Mouse (Mus musculus): ENCODE results near the gene Trim61. TPM values are rescaled to one million over a fixed set of nuclear protein-coding genes. Genes with fewer than 3 reads are reported as not detected.

The Trim61 gene
- polyA plus RNA-seq, 1 experiment: not detected

DNA sequence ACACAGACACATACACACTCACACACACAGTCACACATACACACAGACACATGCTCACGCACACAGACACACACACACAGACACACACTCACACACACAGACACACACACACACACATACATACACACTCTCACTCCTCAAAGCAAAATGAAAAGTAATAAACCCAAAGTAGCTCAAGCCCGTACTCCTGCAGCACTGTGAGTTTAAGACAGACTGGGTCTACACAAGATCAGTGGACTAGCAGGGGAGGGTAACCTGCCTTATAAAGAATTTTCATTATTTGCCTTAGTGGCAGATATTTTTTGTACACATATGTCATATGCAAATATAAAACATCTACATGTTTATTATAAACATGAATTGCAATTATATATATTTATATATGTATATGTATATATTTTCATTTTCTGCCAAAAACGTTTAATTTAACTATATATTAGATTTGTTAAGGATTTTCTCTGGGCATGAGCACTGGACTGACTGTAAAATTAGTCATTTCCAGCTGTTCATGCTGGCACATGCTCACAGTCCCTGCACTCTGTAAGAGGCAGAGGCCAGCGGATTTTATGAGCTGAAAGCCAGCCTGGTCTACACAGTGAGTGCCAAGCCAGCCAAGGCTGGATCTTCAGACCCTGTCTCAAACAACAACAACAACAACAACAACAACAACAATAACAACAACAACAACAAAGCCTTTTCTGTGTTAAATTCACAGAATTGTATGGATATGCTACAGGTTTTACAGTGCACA, 12.6 kb upstream of the Trim61 start:
- TF ChIP-seq GATA1 (IDR thresholded peaks at IDR 0.05; ENCODE audit: low read length): no peak

DNA sequence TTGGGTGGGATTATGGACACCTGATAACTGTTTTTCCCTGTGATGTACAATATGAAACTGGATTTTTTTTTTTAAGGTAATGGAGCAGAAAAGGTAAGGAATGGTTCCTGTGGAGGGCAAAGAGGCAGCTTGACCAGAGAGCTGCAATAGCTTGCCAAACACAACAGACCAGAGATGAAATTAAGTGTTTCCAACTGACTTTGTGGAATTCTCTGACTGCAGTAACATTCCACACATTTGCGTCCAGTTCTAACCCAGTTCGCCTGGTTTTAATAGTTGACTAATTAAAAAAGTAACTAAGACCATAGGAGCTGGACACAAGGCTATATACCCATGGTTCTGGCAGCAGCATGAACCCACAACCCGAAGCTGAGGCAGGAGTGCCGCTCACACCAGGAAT, 11.5 kb upstream of the Trim61 start:
- no peak for TF ChIP-seq GATA1 (IDR thresholded peaks at IDR 0.05; ENCODE audit: low read length)

DNA sequence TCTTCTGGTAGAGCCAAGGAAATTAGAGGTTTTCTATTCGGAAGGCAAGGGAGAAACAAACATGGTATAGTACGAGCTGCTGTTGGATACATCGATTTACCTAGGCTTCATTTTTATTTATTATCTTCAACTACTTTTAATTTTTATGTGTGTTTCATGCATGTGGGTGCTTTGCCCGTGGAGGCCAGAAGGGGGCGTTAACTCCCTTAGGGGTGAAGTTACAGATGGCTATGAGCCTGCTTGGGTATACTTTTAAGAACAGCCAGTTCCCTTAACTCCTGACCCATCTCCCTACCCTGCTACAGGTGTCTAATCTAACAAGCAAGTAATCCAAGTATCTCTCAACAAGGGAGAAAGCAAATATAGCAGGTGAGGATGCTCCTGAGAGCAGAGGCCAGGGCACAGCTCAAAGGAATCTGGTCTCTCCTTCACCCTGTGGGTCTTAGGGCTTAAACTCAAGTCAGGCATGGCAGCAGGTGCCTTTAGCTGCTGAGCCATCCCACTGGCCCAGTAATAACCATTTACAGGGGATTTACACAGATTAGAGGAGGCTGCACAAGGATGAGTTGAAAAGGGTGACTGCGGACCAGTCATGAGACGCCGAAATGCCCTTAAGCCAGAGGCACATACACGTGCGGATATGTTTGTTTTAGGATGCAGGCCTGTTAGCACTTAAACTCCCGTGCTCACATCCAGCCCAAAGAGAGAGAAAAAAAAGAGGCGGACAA, 10.8 kb upstream of the Trim61 start:
- TF ChIP-seq GATA1 (IDR thresholded peaks at IDR 0.05; ENCODE audit: low read length): no peak

DNA sequence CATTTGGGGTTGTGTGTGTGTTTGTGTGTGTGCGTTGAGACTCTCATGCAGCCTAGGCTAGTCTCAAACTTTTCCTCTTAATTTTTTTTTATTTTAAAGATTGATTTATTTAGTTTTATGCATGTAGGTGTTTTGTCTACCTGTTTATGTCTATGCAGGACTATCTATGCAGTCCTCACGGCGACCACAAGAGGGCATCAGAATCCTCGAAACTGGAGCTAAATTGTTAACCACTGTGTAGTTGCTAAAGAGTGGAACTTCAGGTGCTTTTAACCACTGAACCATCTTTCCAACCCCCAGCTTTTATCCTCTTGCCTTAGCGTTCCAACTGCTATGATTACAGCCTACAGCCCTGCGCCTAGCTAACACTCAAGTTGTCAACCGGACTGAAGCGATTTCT, 4.2 kb upstream of the Trim61 start:
- TF ChIP-seq GATA1 (IDR thresholded peaks at IDR 0.05; ENCODE audit: low read length): no peak

DNA sequence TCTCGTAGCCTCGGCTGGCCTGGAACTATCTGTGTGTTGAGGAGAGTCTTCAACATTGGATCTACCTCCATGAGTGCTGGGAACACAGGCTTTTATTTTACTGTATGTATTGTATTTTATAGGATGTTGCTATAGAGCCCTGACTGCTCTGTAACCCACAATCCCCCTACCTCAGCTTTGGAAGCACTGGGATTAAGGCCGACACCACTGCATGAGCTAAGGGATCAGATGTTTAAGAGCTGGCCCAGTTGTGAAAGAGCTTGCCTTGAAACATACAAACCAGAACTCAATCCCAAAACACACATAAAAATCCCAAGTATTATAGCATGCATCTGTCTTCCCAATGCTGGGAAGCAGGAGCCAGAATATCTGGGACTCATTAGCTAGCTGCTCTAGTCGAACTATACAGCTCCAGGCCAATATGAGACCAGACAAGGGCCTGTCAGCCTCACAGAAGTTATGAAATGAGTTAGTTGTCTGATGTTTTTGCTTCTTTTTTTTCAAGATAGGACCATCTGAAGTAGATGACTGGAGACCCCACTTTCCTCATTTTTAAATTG, 19.4 kb downstream of the Trim61 start:
- TF ChIP-seq GATA1 (IDR thresholded peaks at IDR 0.05; ENCODE audit: low read length): no peak

DNA sequence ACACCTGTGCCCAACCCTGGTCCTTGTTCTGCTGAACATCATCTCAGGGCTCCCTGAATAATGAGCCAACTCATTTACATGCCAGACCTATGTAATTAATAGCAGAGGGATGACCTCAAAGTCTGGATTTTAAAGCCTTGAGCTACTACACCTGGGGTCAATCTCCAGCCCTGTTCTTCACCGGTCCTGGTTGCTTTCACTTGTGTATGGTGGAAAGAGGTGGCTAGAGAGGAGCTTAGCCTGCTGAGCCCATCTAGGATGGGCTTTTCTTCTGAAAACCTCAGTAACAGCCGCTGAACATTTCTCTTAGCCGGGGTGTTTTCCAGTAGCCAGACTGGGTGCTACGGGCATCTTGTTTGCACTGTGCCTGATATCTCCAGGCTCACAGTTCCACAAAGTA, 30.6 kb downstream of the Trim61 start, which contains the start of gene Trim75:
Trim75 (minus strand) TSS at position 101 of the 400 bp plus-strand sequence.
- no peak for TF ChIP-seq GATA1 (IDR thresholded peaks at IDR 0.05; ENCODE audit: low read length)

DNA sequence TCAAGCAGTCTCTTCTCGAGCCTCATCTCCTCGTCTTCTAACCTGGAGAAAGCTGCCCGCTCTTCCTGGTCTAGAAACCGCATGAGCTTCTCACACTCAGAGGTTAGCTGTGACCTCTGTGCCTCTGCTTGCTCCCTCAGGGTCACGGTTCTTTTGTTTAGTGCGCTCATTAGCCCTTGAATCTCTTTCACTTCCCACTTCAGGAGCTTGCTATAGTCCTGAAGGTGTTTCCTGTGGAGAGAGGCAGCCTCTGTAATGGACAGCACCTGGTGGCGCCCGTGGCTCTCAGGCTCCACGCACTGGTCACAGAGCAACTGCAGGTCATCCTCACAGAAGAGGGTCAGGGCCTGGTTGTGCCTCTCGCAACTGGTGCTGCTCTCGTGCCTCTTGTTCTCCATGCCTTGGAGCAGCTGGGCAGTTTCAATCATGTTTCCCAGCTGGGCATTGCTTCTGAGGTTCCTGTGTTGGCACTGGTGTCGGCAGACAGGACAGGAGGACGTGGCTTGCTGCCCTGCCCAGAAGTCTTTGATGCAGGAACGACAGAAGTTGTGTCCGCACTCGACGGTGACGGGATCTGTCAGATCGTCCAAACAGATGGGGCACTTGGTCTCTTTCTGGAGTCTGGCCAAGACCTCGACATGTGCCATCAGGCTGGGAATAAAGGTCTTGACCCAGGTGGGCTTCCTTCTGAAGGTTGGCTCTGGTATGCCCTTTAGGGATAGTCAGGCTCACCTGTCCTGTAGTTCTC, 35.0 kb downstream of the Trim61 start:
- TF ChIP-seq GATA1 (IDR thresholded peaks at IDR 0.05; ENCODE audit: low read length): no peak

Other genes starting within 250 kb of the Trim61 start
- 5.1 and 5.7 TPM in 2 replicates for gene Klhl2, start 168.5 kb downstream of the Trim61 start, polyA plus RNA-seq (2012)
- gene Tmem192, start 71.3 kb downstream of the Trim61 start, polyA plus RNA-seq (2012): 52.4 and 83.3 TPM in 2 replicates
- gene Trim75, start 30.7 kb downstream of the Trim61 start, polyA plus RNA-seq (2012): not detected in 2 replicates
- gene Trim60, start 61 bp upstream of the Trim61 start, polyA plus RNA-seq (2012): not detected in 2 replicates
- gene Apela, start 18.8 kb upstream of the Trim61 start, polyA plus RNA-seq (2012): not detected in 2 replicates
- not detected in 2 replicates for gene Gm10663, start 56.5 kb upstream of the Trim61 start, polyA plus RNA-seq (2012)
- not detected in 2 replicates for gene BC030870, start 111.0 kb upstream of the Trim61 start, polyA plus RNA-seq (2012)

All from G1E-ER4 (cell line).